Mouse (Mus musculus): Measurements from ENCODE around the gene Cntfr. TPM values are rescaled to one million over a fixed set of nuclear protein-coding genes. Genes with fewer than 3 reads are reported as not detected.
A peak's percentile ranks its signal among the peaks of the same experiment; 100 is the strongest.
"Not testable (repeated sequence)": the region's sequence is repeated elsewhere in the genome, so short reads cannot be mapped to it uniquely, and the experiment has no call there.

Cntfr gene
- total and polyA plus RNA-seq, 3 experiments = 37.6 to 72.3 (median 62.3) TPM

DNA sequence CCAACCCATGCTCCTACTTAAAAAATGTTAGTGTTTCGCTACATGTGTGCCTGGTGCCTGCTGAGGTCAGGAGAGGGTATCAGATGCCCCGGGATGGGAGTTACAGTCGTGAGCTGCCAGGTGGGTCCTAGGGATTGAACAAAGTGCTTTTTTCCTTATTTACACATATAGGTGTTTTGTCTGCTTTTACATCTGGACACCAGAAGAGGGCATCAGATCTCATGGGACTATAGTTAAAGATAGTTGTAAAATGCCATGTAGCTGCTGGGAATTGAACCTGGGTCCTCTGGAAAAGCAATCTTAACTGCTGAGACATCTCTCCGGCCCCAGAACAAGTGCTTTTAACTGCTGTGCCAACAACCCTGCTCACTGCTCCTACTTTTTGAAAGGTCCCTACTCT lies 13.3 kb upstream of the Cntfr start:
- DNase-seq = no peak

DNA sequence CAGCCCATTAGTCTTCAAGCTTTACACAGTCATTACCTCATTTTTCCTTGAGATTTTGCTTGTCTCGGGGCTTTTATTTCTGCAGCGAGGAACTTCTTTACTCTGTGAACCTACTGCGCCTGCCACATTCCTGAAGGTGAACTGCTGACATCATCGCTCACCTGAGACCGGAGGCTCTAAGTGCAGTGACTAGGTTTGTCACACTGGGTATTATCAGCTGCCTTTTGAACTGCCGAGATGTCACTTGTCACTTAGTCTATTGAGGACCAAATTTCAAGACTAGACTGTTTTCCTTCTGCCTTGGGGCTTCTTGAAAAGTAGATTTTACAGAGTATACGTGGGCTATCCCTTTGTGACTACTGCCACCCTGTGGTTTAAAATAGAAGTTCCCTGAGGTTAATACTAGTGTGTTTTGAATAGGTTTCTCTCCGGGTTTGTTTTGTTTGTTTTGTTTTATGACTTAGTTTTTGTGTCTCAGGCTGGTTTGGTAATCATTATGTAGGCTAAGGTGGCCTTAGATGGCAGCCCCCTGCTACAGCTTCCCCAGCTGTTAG lies 11.4 kb upstream of the Cntfr start:
- DNase-seq = no peak

DNA sequence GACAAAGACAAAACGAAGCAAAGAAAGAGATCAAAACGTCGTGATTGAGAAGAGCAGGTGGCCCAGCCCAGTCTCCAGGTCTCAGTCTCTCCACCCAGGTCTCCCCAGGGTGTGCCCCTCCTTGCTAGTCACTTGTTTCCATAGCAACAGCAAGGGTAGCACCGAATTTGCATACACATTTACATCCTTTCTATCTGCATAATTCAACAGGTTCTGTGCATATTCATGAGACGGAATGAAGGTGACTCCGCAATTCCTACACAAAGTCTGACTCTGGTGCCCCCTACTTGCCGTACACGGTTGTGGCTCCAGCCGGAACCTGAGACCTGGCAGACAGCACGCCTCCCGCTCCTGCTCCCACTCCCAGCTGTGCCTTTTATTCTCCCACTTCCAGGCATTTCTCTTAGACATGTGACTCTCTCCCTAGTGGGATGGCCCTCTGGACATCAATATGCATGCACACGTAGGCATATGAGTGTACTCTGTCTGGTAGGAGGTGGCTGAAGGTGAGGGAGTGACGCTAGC lies 10.2 kb upstream of the Cntfr start:
- peak; percentile 59 for DNase-seq

DNA sequence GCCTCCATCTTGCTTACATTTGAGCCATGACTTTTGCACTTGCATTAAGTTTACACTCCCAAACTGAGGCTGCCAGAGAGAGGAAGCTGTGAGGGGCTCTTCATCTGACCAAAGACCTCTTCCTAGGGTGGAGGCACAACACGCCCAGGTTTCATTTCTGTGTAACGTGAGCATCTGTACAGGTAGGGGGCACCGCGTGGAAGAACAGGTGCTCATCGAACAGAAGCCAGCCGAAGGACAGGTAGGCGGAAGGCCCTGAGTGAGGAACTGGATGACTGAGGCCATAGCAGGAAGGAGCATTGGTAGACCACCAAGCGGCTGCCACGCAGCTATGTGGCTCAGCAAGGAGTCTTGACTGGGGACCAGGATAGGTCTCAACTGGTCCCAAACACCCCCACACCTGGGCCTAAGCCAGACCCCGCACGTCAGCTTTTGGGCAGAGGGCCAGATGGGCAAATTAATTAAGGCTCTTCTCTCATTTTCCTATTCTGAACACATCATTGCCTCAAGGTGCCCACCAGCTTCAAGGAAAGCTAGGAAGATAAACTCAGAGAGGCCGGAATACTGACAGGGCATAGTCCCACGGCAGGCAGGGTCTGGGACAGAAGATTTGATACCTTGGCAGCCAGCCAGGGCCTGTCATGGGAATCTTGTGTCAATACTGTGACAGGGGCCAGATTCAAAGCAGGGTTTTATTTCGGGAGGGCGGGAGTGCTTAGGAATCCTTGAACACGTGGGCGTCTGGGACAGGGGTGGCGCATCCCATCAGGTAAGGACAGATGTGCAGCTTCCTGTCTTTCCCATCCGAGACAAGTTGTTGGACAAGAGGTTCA lies 9.2 kb upstream of the Cntfr start:
- DNase-seq = no peak

DNA sequence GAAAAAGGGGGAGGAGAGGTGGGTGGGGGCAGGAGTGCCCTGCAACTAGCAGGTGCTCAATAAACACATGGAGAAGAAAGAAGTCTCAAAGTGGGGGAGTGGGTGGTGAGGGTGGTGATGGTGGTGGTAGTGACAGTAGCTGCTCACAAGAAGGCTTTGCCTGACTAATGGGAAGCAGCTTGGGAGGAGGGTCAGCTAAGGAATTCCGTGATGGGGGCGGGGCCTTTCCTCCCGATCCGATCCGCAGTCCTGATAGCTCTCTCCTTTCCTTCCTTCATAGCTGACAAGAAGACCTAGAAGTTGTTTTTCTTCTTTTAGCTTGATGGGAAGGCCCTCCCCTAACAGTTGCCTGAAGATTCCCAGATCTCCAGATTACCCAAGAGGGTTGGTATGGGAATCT lies 7.8 kb upstream of the Cntfr start:
- no peak for DNase-seq

DNA sequence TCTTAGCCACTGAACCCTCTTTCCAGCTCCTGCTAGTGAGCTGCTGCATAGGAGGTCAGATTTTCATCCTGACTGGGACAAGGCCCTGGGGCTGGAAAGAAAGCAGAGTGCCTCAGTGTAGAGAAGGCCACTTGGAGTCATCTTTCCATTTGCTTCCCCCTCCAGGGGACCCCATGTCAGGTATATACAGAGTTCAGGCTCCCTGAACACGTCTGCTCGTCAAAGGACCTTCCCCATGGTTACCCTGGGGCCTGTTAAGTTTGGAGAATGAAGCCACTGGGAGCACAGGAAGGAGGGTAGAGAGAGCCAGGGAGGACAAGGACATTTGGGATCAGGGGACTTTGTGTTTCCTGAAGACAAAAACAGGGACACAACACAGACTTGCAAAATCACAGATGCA lies 5.3 kb upstream of the Cntfr start:
- not testable (repeated sequence) for DNase-seq

DNA sequence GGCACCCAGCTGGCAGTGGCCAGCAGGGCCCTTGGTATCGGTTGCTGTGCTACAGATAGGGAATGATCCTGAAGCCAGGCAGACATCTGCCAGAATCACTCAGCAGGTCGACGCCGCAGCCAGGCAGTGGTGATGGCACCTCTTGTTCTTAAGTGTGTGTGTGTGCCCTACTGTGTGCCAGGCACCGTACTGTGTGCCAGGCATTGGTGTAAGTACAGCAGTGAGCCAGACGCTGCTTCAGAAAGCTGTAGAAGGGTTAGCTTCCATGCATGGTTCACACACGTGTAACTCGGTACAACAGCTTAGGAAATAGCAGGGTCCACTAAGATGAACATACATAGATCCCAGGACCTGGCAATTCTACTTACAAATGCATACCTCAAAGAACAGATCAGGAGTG lies 3.3 kb upstream of the Cntfr start:
- DNase-seq = not testable (repeated sequence)

DNA sequence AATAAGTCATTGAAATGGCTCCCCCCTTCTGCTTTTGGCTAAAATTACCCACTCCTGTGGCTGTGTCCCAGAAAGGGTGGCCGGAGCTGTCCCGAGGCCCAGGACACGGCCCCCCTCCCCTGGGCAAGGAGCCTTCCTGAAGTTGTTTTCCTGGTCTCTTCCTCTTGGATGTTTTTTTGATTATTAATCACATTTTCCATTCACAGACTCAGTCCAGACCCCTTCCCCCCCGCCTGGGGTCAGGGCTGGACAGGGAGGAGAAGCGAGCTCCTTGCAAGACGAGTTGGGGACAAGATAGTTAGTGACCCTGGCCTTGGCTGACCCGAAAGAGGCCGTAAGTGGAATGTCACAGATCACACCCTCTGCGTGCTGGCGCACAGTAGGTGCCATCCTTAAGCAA lies 2.9 kb upstream of the Cntfr start, which contains the start of gene Il11ra1:
TSS of gene Il11ra1 (plus strand) at position 207 of the 400 bp plus-strand sequence.
- not testable (repeated sequence) for DNase-seq

DNA sequence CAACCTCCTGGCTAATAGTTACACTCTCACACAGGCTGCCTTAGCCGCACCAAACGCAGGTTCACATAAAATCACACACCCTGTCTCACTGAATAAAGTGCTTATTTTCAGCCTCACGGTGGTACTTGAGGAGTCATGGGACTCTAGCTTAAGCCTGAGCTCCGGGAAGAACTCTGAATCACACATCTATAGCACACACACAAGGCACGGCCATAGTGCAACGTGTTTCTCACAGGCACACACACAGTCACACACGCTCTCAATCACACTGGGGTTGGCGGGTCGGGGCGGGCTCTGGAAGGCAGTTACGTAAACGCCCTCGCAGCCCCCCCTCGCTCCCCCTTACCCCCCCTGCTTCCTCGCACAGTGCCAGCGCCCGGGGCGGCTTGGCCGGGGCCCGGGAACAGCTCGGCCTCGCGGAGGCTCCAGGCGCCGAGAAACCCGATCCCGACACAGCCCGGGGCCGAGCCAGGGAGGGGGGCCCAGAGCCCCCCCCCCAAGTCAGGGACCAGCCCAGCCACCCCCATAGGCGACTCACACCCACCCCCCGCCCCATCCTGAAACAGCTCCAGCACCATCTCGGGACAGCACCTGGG lies 1.6 kb upstream of the Cntfr start:
- DNase-seq = peak; percentile 63

DNA sequence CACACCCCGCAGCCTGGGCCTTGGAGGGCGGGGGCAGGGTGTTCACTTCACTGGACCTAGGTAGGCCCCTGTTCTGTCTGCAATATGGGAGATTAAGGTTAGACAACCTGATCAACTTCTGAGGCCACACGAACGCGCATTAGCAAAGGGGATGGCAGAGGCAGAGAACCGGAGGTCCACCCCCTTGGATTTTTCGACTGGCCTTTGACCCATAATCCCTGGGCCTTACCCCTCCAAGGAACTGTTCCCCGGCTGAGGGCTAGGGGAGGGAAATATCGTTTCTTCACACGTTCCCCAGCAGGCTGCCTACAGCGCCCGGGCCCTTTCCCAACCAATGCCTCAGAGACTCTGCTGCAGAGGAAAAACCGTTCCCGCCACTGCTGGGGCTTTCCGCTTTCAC lies 437 bp downstream of the Cntfr start:
- DNase-seq = not testable (repeated sequence)

DNA sequence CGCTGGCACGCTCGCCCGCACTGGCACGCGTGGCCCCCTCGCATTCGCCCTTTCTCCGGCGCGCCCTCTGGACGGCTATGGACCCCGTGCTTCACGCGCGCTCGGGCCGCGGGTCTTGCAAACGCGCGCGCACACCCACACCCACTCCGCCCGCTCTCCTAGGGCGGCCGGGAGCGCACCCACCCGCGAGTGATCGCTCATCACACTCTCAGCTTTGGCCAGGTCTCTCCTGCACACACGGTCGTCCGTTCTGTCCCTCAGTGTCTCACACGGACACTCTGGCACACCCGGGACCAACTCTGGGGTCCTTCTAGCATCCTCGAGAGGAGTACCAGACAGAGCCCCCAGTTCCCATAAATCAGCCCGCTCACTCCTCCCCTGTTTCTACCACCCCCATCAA lies 1.1 kb downstream of the Cntfr start:
- not testable (repeated sequence) for DNase-seq

DNA sequence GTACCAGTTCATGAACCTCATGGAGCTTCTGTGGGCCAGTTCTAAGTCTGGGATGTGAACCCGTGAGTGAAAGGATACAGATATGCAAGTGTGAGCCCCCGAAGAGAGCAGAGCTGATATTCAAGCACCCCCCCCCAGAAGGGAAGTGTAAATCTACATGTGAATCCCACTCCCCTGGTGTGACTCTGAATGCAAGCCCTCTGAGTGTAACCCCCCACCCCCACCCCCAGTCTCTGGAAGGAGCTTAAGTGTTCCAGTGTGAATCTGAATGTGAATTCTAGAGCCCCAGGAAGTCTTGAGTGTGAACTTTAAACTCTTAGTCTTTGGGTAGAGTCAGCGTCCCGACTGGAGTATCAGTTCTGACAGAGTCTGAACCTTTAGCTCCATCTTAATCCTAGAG lies 3.4 kb downstream of the Cntfr start:
- DNase-seq = not testable (repeated sequence)

DNA sequence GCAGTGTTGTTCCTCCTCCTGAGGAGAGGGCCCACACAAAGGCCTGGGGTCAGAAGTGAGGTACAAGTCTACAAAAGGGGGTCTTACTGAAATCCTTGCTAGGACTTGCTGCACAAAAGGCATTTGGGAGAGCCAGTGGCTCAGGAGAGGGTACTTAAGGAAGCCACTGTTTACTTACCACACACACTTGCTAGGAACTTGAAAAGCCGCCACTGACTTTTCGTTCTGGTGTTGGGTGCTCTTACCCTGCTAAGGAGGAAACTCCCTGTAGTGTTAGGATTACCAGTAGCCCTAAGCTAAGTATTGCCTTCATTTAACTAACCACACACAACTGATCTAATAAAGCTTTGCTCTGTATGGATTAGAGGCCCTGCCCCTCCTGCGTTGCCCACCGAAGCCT lies 6.9 kb downstream of the Cntfr start:
- not testable (repeated sequence) for DNase-seq

DNA sequence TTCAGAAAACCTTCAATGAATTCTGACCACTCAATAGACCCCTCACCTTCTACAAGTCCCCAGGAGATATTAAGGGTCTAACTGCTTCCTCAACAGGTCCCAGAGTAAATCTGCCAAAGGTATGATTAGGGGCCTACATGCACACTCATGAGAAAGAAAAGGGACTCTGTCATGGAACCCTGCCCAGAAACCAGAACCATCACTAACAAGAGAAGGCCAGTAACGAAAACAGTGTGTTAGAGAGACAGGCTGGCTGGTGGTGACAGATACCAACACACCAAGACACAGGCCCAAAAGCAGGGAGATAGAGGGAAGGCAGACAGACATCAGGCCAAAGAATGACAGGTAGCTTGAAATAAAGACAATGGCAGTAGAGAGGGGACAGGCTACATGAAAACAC lies 8.3 kb downstream of the Cntfr start:
- DNase-seq = not testable (repeated sequence)

DNA sequence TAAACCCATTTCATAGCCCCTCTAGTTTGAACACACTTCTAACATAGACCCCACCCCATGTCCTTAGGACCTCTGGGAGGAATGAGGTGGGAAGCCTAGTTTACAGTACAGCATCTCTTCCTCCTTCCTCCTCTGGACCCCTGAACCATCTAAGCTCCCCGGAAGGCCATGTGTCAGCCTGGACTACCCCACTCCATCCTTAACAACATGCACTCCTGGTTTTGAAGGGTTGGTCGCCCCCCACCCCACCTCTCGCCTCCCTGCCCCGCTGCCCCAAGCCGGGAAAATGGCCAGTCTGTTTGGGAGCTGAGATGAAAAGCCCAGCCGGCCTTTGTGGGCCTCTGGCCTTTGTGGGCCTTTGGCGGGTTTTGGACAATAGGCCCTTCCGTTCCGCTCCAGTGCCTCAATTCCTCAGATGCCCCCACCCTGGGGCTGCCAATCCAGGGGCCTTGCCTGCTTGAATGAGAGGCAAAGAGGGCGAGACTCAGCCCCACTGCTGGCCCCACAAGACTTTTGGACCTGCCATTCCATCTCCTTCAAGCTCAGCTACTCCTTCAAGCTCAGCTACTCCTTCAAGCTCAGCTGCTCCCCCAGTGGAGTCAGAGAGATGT lies 10.9 kb downstream of the Cntfr start:
- not testable (repeated sequence) for DNase-seq

DNA sequence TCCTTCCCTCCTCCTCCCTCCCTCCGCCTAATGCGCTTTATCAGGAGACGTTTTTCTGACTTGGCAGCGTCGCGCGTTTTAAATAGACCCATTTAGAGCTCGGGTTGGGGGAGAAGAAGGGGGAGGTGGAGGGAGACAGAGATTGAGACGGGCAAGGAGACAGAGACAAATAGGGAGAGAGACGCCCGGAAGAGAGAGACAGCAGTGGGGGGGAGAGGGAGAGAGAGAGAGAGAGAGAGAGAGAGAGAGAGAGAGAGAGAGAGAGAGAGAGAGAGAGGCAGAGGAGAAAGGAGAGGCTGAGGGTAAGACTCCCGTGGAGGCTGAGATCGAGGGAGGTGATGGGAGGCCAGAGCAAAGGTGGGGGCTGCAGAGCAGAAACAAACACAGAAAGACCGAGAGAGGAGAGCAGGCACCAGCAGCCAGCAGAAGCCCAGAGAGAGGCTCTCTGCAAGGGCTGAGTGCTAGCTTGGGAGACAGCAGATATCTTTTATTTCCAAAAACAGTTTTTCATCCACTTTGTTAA lies 11.9 kb downstream of the Cntfr start:
- not testable (repeated sequence) for DNase-seq

DNA sequence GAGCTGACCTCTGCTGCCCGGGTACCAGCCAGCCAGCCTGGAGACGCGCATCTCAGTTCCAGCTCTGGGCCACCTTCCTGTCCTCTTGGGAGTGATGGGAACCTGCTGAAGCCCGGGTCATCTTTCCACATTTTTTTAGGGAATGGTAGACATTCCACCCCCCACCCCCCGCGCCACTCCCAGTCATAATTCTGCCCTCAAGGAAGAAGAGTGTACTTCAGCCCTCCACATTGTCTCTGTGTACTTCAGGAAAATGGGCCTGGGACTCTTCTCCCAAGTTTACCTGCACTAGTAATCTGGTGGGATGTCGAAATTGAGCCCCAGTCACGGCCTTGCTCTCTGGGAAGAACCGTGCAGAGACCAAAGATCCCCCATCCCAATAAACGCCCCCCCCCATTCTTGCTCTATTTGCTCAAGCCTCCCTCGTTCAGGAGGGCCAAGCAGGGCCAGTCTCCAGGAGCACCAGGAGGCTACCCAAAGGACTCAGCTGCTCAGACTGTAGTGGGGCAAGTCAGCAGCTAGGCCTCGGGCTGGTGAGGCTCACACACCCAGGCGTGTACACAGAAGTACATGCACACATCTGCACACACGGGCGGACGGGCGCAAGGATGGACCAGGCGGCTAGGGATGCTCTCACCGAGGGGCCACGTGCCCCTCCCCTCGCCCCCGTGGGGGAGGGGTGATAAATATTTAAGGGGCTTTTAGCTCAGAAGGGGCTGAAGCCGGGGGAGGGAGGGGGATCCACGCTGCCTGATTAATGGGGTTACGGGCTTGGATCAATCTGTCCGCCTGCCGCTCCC lies 12.6 kb downstream of the Cntfr start:
- DNase-seq = not testable (repeated sequence)

DNA sequence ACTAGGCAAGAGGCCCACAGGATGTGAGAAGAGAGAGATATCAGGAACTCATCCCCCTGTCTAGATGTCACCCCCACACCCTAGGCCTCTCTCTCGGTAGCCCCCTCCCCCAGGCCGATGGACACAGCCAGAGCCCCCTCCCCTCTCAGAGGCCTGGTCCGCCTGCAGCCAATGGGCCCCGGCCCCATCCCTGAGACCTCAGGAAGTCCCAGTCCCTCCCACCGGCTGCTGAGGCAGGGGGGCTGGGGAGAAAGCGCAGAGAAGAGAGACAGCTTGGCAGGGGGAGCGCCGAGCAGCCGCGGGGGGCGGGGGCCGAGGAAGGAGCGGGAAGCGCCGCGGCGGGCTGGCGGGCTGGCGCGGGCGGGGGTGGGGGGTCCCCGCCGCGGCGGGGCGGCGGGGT lies 13.6 kb downstream of the Cntfr start:
- not testable (repeated sequence) for DNase-seq

DNA sequence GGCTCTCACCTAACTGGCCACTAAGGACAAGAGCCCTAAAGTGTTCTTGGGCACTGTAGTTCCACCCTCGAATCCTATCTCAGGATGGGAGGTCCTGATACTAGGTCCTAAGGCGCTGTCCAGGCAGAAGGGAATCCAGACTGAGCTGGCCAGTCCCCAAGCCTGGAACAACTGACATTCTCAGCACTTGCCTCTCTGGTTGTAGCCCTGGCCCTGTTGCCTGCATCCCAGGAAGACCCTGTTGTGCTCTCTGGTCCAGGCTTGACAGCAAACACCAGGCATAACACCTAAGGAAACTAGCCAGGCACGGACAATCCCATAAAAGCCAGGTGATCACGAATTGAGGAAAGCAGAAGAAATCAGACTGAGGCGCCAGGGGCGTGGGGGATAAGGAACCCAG lies 14.1 kb downstream of the Cntfr start:
- DNase-seq = no peak

DNA sequence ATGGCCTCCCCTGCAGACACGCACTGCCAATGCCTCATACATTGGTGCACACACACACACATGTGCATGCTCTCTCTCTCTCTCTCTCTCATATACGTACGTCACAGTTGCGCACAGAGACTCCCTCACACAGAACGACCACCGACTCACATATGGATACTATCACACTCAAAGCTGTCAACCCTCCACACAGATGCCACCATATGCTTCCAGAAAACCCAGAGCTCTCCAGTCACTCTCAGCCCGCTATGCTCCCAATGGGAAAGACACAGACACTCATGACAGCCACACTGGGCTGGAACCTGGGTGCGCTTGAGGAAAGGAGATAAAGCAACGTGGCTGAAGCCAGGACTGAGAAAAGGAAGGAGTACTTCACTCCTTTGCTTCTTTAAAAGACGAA lies 14.9 kb downstream of the Cntfr start:
- DNase-seq = no peak

DNA sequence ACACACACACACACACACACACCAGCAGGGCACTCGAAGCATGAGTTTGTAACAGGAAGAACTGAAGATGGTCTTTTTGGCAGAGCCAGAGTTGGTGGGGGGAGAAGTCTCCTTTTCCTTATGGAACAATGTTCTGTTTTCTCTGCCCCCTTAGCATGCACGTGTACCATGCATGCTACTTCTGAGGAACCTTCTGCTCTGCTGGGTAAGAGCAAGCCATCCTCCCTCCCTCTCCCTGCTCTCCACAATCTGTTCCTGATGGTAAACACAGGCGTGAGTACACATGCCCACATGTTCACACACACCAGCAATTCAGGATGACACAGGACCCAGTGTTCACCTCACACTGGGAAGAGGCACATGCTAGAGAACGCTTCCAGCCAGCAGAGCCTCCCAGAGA lies 15.7 kb downstream of the Cntfr start:
- no peak for DNase-seq

DNA sequence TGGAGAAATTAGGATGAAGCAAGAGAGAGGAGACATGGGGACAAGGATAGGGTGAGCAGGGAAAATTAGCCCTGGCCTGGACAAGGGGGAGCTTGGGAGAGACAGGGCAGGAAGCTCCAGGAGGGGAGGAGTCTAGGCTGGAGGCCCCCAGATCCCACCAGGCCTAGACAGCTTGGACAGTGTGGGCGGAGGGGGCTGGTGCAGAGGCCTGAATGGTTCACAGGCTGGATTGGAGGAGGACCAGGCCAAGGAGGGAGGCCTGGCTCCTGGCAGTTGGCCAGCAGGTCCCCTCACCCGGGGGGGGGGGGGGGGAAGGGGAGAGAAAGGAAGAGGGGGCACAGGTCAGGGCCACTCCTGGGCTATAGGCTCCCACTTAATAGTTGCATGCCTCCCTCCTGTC lies 17.6 kb downstream of the Cntfr start:
- no peak for DNase-seq

Measured in adrenal gland, adult 2 months (tissue).